Mouse (Mus musculus) layer of hippocampus, postnatal 25 days (tissue): ENCODE data around the gene Smim24. TPM values are rescaled to one million over a fixed set of nuclear protein-coding genes. Genes with fewer than 3 reads are reported as not detected.

Experiments used
- DNase-seq, 2 experiments: peaks; one replicate each; pipeline ENCODE4 v3.0.0; 2022; ENCODE audit warnings: mixed read lengths in 2 of 2, low spot score in 1 of 2; ENCODE audit errors: extremely low spot score in 1 of 2
- total RNA-seq, 2 experiments: library from RNA; stranded (reverse); gene quantifications; 2 replicates each; pipeline ENCODE4 v1.2.3; 2021

Smim24 gene
- total RNA-seq, 2 experiments from 2014 or later, result 1.4 to 3.1 TPM

DNA sequence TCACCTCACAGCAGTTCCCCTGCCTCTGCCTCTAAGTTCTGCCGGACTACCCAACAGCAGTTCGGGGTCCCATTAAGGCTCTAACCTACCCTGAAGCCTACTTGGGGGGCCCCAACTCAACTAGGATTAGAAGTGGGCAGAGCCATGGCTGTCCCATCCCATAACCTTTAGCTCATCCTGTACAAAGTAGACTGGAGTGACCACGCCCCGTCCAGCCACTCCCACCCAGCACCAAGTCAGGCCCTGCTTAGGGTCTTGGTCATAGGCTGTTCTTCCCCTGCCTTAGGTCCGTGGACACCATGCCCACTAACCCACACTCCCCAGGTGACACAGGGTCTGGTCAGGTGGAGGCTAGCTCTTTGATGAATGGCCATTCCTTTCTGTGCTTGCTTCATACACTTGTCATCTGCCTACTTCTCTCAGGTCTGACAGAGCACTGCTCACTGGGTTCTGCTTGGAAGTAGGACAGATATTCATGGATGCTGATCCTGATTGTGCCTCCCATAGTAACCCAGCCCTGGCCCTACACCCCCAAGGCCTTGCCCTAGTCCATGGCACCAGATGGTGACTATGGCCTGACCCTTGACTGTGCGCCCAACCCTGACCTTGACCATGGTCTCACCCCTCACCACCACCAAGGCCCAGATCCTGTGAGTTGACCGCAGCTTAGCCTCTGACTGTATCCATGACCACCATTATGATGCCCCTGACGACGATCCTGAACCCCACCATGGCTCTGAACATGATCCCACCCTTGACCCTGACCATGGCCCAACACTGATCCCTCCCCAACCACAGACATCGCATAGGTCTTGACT, 26.5 kb downstream of the Smim24 start:
- no peak for DNase-seq

DNA sequence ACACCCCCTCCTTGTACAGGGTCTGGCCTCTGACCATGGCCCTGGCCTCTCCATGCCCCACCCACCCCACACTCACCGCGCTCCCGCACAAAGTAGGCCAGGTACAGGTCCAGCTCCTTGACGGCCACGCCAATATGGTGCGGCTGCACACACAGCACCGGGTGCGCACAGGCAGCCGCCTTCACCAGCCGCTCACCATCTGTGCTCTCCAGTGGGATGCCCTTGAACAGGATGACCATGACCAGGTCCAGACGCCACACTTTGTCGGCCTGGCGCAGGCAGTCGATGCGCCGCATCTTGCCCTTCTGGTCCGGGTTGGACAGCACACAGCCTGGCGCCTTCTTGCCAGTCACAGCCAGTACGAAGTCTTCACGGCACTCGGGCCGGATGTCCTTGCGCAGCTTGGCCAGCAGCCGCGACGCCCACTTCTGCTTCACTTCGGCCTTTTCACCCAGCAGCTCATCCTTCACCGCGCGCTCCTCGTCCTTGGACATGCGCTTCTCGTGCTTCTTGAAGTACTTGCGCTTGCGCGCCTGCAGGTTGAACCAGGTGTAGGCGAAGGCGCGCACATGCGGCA, 27.4 kb downstream of the Smim24 start:
- peak in 1 of 2 experiments; percentile 2 for DNase-seq

DNA sequence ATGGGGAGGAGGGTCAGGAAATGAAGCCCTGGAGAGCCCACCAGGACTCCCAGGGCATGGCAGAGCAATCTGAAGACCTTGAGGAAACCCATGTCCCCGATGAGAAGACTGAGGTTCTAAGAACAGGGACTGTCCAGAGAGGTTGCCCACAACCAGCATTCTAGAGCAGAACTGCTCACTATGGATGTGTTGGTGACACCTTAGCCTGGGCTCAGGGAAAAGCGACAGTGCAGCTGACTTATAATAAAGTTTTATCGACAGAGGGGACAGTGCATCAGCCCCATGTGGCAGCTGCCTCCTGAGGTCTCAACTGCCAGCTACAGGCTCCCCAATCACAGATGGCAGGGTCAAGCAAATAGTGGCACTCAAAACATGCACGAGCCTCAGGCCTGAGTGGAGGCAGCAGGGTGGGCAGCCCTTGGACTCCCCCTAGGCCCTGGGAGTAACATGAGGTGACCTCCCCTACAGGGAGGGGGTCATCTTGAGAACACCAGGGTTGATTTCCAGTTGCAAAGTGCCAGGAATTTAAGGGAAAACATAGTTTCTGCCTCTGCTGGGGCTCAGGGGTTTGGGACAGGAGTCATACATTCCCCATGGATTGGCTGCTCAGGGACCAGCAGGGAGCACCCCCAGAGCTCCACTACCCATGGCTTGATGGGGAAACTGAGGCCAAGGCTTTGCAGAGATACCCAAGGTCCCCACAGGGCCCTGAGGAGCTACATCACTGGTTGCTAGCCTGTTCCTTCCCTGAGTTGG, 28.4 kb downstream of the Smim24 start:
- no peak for DNase-seq

DNA sequence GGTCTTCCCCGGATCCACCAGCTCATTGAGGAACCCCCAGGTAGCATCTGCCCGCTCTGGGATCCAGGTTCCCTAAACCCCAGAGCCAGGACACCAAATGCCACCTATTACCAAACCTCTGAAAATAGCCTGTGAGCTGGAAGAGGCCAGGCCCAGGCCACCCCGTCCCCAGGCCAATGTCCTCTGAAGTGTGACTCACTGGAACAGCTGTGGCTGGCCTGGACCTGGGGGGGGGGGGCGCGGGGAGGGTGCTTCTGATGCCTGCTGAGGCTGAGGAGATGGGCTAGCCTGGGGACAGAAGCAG, 28.9 kb downstream of the Smim24 start:
- DNase-seq, result no peak

DNA sequence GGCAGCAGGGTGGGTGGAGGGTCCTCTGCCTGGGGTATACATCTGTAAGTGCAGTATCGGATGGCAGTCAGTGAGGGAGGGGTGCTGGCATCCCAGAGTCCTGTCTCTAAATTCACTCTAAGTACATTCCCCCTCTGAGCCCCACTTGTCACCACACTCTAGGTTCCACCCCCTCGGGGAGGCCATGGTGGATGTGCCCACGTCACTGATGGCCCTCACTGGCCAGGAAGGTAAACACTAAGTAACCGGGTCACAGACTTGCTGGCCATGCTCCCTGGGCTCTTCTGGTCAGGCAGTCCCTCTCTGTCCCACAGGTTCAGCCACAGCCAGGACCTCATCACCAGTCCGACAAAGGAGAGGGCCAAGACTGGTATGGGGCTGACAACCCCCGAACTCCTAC, 29.3 kb downstream of the Smim24 start:
- no peak for DNase-seq

DNA sequence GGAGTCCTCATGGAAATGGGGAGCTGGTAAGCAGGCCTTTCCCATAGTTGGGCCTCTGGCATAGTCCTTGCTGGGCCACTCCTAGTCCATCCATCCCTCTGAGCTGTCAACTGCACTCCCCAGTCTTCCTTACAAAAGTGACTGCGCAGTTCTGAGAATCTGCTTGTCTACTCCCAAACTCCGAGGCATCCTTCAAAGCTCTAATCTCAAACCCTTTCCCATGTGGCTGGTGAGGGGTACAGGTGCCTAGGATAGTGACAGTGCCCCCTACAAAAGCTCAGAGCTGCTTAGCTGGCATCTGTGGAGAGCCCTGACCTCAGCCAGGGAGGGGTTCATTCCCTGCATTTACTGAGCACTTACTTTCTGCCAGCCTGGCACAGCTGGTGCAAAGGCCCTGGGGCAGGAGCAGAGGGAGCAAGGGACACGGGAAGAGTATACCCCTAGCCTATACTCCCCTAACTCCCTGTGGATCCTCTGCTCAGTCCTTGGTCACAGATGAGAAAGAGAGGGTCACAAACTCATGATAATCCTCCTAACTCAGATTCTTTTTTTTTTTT, 29.9 kb downstream of the Smim24 start:
- DNase-seq, result no peak

DNA sequence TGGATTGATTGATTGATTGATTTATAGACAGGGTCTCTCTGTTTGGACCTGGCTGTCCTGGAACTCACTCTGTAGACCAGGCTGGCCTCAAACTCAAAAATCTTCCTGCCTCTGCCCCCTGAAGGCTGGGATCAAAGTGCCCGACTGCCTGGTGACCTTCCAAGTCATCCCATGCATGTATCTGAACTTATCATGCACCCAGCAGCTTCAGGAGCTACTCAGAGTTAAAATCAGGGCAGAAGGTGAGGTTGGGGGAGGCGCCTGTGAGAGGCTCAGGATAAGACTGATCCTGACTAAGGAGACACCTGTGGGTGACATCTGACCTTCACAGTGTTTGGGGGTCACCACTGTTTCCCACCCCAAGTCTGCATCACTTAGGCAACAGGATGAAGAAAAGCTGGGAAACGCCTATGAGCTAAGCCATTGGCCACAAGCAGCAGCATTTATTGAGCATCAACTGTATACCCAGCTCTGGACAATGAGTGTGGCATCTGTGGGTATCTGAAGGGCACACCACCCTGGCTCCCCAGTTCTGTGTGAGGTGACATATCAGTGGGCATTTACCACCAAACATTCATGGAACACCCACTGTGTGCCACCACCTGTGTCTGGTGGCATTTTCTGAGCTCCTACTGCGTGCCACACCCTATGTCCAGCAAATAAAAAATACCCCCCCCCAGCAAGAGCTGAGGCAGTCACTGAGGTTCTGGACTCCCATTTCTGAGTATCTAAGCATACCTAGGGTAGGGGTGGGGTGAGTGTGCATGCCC, 30.8 kb downstream of the Smim24 start:
- DNase-seq, result no peak

DNA sequence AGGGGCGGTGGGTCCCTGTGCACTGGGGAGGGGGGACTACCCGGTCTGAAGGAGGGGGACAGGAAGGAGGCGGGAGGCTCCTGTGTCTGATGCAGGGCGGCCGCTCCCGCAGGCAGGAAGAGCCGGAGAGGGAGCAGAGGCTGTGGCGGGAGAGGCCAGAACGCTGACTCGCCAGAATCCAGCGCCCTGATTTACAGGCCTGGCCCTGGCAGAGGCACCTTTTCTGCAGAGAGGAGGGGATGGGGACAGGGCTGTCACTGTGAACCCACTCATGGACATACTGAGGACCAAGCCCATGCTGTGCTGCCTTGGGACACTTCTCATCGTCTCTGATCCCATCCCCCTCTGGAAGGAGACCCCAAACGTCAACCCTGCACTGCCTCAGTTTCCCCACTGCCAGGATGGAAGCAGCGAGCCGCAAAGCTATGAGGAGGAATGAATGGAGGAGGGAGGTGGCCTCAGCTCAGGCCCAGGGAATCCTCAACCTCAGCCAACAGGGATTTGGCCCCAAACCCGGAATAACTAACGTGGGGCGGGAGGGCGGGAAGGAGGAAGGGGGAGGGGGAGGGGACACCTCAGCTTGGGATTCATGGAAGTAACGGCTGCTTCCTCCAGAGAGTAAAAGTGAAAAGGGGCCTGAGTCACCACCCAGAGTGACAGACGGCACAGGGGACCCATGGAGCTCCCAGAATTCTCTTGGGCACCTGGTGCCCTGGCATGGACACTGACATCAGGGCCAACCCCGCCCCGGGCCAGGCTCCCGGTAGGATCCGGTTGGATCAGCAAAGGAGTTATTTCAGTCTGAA, 31.6 kb downstream of the Smim24 start:
- DNase-seq, result peak in 1 of 2 experiments; percentile 6

DNA sequence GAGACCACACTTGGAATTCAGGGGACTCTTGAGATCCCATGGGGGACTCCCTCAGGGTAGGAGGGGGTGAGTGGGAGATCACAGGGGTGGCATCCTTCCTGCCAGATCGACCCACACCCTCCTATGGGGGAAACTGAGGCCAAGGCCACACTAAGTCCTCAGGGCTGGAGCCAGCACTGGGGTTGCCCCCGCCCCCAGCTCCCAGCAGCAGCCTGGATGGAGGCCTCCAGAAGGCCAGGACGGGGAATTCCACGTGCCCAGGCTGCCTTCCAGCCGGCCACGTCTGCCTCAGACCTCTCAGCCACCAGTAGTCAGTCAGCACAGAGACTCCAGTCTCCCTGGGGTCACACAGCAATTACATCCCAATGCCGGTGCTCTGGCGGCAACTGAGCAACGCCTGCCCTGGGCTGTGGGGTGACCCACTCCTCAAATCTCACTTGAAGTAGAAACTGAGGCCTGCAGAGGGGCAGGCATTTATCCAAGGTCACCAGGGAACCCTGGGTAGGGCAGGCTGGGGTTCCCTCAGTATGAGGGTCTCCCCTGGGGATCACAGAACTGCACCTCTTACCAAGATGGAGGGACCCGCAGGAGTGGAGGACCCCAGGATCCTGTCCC, 32.5 kb downstream of the Smim24 start:
- peak; percentile 7 to 17 for DNase-seq

DNA sequence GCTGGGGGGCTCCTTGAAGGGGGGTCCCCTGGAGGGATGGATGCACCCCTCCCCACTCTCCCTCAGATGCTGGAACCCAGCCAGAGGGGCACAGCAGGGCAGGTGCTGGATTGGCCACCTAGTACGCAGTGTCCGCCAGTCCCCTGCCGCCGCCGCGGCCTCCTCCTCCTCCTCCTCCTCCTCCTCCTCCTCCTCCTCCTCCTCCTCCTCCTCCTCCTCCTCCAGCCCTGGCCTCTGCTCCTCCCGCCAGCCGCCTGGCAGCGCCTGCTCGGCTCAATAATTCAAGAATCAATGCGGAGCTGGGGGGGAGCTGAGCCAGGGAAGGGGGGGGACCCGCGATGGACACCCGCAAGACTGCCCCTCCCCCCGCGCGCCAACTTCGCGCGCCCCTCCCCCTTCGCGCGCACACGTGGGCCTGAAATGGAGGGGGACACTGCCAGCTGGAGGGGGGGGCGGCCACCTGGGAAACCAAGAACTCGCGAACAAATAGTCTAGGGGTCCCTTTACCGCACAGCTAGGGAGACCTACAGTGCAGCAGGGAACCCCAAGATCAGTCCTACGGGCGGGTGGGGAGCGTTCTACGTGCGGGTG, 33.3 kb downstream of the Smim24 start:
- peak; percentile 13 to 38 for DNase-seq

DNA sequence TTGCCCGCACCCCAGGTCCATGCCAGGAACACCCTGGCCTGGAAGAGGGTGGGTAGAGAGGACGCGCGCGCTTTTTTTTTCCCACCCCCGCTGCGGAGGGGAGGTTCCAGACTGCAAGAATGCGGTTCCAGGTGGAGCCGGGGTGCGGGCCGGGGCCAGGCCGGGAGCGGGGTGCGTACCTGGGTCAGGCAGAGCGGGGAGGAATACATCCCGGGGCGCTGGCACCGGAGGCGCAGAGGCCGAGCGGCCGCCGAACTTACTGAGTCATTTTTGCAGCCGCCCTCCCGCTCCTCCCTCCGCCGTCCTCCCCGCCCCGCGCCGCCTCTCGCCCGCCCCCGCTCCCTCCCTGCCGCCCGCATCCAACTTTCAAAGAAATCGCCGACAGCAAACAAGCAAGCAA, 34.0 kb downstream of the Smim24 start:
- DNase-seq, result peak; percentile 27 to 57

DNA sequence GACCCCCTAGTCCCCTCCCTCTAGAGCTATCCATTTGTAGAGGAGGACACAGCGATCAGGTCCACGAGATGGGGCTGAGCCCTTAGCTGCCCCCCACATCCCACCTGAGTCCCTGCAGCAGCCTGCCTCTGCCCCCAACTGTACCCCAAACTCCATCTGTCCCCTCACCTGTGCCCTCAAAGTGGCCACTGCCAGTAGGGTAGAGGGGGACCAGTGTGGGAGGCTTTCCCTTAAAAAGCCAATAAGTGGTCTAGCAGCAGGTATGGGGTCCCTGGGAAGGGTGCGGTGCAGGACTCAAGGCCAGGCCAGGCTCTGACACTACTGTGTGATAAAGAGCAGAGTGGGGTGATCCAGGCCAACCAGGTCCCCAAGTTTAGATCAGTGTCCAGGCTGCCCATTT, 34.5 kb downstream of the Smim24 start:
- peak in 1 of 2 experiments; percentile 4 for DNase-seq

DNA sequence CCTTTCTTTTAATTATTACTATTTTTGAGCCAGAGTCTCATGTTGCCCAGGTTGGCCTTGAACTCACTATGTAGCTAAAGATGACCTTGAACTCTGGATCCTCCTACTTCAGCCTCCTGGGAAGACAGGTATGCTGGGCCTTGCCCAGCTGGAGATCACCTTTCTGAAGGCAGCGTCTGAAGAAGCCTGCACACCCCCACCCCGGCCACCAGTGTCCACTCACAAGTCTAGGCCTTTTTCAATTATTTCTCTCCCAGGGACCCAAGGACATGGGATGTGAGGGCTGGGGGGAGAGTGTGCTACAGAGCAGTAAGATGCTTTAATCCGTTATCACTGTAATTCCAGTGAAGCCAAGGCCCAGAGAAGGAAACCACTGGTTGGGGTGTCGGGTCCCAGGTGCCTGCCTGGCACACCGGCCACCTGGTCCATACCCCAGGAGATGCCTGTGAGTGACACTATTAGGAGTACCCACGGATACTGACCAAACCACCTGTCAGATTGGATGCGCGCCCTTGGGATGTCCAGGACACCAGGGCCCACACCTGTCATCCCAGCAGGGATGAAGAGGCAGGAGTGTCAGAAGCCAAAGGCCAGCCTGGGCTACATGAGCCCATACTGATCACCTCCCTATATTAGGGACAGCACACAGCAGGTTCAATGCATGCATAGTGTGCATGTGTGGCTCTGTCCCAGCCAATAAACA, 35.1 kb downstream of the Smim24 start:
- peak in 1 of 2 experiments; percentile 2 for DNase-seq

DNA sequence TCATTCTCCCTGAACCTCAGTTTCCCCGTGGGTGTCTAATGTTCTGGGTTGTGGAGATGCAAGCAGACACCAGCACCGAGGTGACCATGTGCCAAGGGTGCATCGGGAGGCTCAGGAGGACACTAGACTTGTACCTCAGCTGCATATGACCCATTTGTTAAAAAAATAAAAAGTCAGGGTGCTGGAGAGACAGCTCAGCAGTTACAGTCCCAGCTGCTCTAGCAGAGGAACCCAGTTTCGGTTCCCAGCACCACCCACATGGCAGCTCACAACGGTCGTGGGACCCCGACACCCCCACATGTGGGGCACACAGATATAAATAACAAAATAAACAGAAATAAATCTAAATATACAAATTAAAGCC, 35.6 kb downstream of the Smim24 start:
- peak in 1 of 2 experiments; percentile 2 for DNase-seq

DNA sequence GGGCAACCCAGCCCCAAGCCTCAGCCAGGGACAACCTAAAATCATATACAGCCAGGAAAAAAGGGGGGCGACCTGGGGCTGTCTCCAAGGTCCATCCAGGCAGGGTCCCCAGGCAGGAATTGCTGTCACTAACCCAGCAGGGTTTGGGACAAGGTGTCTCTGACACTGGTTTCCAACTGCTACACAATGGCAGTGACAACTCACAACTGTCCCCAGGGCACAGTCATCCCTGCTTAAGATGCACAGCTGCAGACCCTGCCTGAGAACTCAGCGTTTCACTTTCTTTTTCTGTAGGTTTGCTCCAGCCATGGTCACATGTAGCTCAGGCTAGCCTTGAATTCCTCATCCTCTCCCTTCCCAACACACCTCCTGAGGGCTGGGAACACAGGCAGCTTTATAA, 36.2 kb downstream of the Smim24 start:
- peak in 1 of 2 experiments; percentile 3 for DNase-seq

DNA sequence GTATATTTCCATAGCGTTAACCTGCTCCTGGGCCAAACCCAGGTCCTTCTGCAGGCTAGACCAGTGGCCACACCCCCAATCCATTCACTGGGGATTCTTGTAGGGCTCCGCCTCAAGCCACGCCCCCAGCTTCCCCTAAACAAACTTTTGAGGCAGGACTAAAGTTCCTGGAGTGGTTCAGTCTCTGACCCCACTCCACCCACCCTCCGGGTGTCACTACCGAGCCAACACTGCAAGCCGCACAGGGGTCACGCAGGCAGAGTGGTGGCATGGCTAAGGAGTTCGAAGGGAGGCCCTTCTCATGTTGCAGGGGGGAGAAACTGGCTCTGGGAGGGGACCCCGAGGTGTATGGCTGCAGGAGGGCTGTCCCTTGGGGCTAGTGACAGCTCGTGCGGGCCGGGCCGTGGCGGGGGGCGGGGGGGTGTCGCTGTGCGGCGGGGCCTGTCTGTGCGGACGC, 36.8 kb downstream of the Smim24 start:
- peak in 1 of 2 experiments; percentile 37 for DNase-seq

DNA sequence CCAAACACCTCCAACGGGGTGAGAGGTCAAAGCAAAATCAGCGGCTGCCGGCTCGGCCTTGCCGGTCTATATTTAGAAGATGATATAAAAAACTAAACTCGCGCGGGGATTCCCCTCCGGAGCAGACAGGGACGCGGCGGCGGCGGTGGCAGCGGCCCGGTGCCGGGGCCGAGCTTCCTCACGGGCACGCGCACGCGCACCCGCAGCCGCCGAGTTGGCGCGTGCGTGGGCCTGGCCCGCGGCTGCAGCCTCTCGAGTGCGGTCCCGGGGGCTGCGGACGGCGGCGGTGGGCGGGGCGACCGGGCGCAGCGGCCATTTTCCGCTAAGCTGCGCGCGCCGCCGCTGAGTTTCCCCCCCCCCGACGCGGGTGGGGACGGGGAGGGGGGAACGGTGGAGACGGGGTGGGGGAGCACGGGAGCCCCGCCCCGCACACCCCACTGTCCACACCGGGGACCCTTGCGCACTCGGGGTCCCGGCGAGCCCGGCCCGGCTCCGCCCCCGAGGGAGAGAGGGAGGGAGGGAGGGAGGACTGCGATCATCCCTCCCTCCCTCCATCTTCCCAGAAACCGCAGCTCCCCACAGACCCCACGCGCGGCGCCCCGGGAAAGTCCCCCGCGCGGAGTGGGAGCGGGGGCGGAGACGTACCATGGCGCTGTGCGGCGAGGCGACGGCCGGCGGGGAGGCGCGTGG, 37.4 kb downstream of the Smim24 start:
- peak; percentile 65 to 74 for DNase-seq
